Mouse (Mus musculus) spleen, embryonic (tissue): Measurements from ENCODE around the gene Gnl3l.

Experiments
- CTCF ChIA-PET: fragments of 350-600 bp; sonication (Branson Sonifier 250); formaldehyde crosslinking; loops from one replicate; lab custom pipeline; 2022; lab: Charles Lee

The Gnl3l gene

GRCm38 (mm10) chrX:151016938-151017877, at the start of gene Gnl3l:
Gene Gnl3l (minus strand): TSS chrX:151017322.
- CTCF ChIA-PET, result interaction anchor here (0.8 kb wide), 1 partner anchor 23 kb away, joined by 3 read pairs; no protein-coding TSS in a partner anchor

- CTCF ChIA-PET, result no interaction called here
Measured at GRCm38 (mm10) chrX:151066071-151066666, 49.0 kb upstream of the Gnl3l start.

- CTCF ChIA-PET, result no interaction called here
Measured at GRCm38 (mm10) chrX:151061615-151062299, 44.6 kb upstream of the Gnl3l start.

- CTCF ChIA-PET, result no interaction called here
Measured at GRCm38 (mm10) chrX:151059346-151059745, 42.2 kb upstream of the Gnl3l start.

GRCm38 (mm10) chrX:151055559-151055958, 38.4 kb upstream of the Gnl3l start:
- CTCF ChIA-PET, result interaction anchor here (0.6 kb wide), 1 partner anchor 126 kb away, joined by 4 read pairs; no protein-coding TSS in a partner anchor

GRCm38 (mm10) chrX:151054489-151054888, 37.4 kb upstream of the Gnl3l start:
- CTCF ChIA-PET, result no interaction called here

GRCm38 (mm10) chrX:151050337-151050736, 33.2 kb upstream of the Gnl3l start:
- CTCF ChIA-PET, result no interaction called here

GRCm38 (mm10) chrX:151049661-151050215, 32.6 kb upstream of the Gnl3l start:
- CTCF ChIA-PET, result no interaction called here

GRCm38 (mm10) chrX:151047431-151048058, 30.4 kb upstream of the Gnl3l start:
- CTCF ChIA-PET, result no interaction called here

- CTCF ChIA-PET, result no interaction called here
Measured at GRCm38 (mm10) chrX:151046777-151047430, 29.8 kb upstream of the Gnl3l start.

GRCm38 (mm10) chrX:151046321-151046720, 29.2 kb upstream of the Gnl3l start:
- CTCF ChIA-PET, result no interaction called here

- CTCF ChIA-PET, result no interaction called here
Measured at GRCm38 (mm10) chrX:151045850-151046249, 28.7 kb upstream of the Gnl3l start, which contains the start of gene Fgd1. Gene Fgd1 (plus strand): TSS chrX:151046150.

GRCm38 (mm10) chrX:151041223-151041622, 24.1 kb upstream of the Gnl3l start:
- CTCF ChIA-PET, result no interaction called here

- CTCF ChIA-PET, result no interaction called here
Measured at GRCm38 (mm10) chrX:151031400-151031799, 14.3 kb upstream of the Gnl3l start.

- CTCF ChIA-PET, result interaction anchor here (0.6 kb wide), 1 partner anchor 329 kb away, joined by 3 read pairs; no protein-coding TSS in a partner anchor
Measured at GRCm38 (mm10) chrX:151018798-151019197, 1.7 kb upstream of the Gnl3l start.

- CTCF ChIA-PET, result no interaction called here
Measured at GRCm38 (mm10) chrX:151017897-151018296, 775 bp upstream of the Gnl3l start.

GRCm38 (mm10) chrX:150996775-150997174, 20.3 kb downstream of the Gnl3l start:
- CTCF ChIA-PET, result no interaction called here

GRCm38 (mm10) chrX:150981621-150982020, 35.5 kb downstream of the Gnl3l start:
- CTCF ChIA-PET, result no interaction called here

- CTCF ChIA-PET, result no interaction called here
Measured at GRCm38 (mm10) chrX:150975424-150975823, 41.7 kb downstream of the Gnl3l start.

- CTCF ChIA-PET, result no interaction called here
Measured at GRCm38 (mm10) chrX:150963027-150963426, 54.1 kb downstream of the Gnl3l start.

GRCm38 (mm10) chrX:150960702-150961101, 56.4 kb downstream of the Gnl3l start:
- CTCF ChIA-PET, result no interaction called here
